Mouse (Mus musculus) C2C12 (cell line): ENCODE results near the gene Gm45062.

Source experiments
- CTCF ChIP-seq: IDR thresholded peaks from one replicate; pipeline ENCODE4 v1.5.1; 2011; ENCODE audit not compliant: control insufficient read depth, insufficient read depth, insufficient read length
- MAX ChIP-seq: IDR thresholded peaks from one replicate; pipeline ENCODE4 v1.6.1; 2011; ENCODE audit warnings: mild to moderate bottlenecking, control low read depth
- MYOD1 ChIP-seq: IDR thresholded peaks from one replicate; pipeline ENCODE4 v1.6.1; 2011; ENCODE audit warnings: low read depth; ENCODE audit not compliant: control insufficient read depth, insufficient read length
- MYOG ChIP-seq: IDR thresholded peaks from one replicate; pipeline ENCODE4 v1.6.1; 2011; ENCODE audit not compliant: control insufficient read depth, insufficient read length; ENCODE audit errors: extremely low read depth
- USF1 ChIP-seq: IDR thresholded peaks from one replicate; pipeline ENCODE4 v1.6.1; 2011; ENCODE audit warnings: low read depth, mild to moderate bottlenecking, control low read depth, moderate library complexity

DNA sequence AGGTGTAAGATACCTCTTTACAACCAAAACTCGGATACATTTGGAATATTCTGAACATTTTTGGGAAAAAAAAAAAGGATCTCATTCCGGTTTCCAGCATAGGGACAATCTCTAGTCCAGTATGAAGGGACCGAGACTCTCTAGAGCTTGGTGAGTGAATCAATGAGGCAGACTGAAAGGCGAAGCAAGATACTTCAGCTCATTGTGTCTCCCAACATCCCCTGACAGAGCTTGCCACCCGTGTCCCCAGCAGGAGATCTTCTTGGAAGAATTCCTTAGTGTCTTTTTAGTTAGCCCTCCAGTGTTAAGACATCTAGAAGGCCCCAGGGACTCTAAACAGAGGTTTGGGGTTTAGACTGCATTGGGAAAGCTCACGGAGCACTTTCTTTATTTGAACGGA is 230.0 kb downstream of the Gm45062 start:
- TF ChIP-seq CTCF (no peak), MAX (no peak), MYOG (no peak), USF1 (no peak), MYOD1 (no peak)
